Mouse (Mus musculus): ENCODE data around the gene Washc3.

Washc3 gene

DNA sequence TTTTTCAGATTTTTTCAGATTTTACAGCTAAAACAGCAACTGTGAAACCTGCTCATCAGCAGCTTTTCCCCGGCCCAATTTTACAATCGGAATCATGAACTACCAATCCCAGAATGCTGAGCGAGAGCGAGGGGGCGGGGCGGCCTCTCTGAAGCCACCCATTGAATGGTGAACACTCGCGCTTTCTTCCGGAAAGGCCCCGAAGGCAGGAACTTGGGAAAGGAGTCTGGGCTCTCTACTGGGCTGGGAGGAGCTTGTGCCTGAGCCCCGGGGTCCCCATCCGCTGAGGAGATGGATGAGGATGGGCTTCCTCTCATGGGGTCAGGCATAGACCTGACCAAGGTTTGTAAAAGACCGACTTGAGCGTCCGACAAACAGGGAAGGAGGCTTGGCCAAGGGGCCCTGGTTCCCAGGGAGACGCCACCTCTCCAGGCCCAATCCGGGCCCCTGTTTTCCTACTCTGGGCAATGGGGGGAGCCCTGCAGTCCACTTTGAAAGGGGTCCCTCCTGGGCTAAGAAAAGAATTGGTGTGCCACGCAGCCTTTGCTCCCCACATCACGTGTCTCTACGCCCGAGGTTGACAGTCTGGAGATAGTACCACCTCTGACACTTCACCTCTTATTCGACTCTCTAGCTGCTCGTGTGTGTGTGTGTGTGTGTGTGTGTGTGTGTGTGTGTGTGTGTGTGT is at the start of gene Washc3:
TSS of gene Washc3 (plus strand) at position 143 of the 688 bp plus-strand sequence.
- peak; percentile 85 for DNase-seq (ENCODE audit: extremely low spot score, low spot score)

- DNase-seq (ENCODE audit: extremely low spot score, low spot score) = no peak
These were observed 49.2 kb upstream of the Washc3 start for GRCm38 (mm10) chr10:88151658-88152057.

DNA sequence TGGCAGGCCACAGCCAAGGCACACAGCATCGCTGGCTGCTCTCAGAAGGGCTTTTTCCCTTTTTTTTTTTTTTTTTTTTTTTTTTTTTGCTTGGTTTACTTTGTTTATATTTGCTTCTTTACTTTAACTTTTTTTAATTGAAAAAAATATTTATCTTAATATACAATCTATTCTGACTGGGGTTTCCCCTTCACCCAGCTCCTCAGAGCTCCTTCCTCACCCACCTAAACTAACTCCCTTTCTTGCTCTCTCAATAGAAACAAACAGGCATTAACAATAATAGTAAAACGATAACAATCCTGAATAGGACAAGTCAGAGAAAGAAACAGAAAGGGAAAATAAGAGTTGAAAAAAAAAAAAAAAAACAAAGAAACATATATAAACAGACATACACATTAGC is 38.8 kb upstream of the Washc3 start:
- DNase-seq (ENCODE audit: extremely low spot score, low spot score) = no peak

- DNase-seq (ENCODE audit: extremely low spot score, low spot score) = no peak
These were observed 38.2 kb upstream of the Washc3 start for GRCm38 (mm10) chr10:88162676-88163075.

GRCm38 (mm10) chr10:88166158-88166557 is 34.7 kb upstream of the Washc3 start:
- no peak for DNase-seq (ENCODE audit: extremely low spot score, low spot score)

- no peak for DNase-seq (ENCODE audit: extremely low spot score, low spot score)
These were observed 33.3 kb upstream of the Washc3 start for GRCm38 (mm10) chr10:88167438-88168077.

- DNase-seq (ENCODE audit: extremely low spot score, low spot score) = no peak
These were observed 352 bp upstream of the Washc3 start for GRCm38 (mm10) chr10:88200541-88200940.

DNA sequence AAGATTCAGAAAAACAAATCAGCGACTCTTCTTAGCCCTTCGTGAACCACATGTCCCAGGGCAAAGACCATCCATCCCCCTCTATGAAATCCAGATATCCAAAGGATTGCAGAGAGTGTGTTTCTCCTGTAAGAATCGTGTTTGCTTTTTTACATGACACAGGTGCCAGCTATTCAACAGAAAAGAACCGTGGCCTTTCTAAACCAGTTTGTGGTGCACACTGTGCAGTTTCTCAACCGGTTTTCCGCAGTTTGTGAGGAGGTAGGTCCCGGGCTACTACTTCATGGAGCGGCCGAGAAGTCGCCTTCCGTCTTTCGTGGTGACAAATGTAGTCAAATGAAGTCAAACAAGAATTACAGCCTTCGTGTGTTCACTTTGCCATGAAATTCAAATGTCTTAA is 757 bp downstream of the Washc3 start:
- DNase-seq (ENCODE audit: extremely low spot score, low spot score) = peak; percentile 16

DNA sequence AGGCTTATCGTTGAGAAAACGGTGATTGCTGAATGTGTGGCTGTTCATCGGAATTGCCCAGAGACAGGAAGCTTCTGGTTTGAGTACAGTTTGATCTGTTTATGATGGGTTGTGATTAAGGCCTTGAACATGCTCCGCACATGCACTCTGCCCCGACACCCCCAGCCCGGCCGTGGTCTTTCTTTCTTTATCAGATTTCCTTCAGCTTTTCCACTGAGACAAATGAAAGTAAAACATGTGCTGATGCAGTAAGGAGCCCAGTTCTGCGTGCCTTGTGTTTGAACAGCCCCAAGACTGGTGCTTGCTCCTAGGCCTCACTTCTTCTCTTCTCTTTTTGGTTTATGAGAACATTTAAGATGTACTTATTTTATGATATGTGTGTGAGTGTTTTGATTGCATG is 1.7 kb downstream of the Washc3 start:
- DNase-seq (ENCODE audit: extremely low spot score, low spot score) = no peak

DNA sequence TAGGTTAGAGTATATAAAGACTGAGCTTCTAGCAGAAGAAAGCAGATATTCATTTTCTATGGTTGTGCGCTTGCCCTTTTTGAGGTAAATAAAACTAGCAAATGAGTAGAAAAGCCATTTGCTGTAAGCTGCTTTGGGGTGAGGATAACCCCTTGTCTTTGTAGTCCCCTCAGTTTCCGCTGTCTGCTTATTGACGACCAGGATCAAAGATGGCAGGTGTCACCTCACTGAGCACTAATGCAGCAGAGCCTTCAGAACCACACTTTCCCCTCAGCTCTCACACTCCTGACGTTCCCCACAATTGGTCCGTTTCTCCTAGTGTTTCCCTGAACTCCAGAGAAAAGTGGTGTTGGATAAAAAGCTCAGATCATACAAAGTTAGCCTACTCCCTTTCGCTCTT is 2.3 kb downstream of the Washc3 start:
- no peak for DNase-seq (ENCODE audit: extremely low spot score, low spot score)

GRCm38 (mm10) chr10:88212644-88213043 is 11.8 kb downstream of the Washc3 start:
- DNase-seq (ENCODE audit: extremely low spot score, low spot score) = no peak

DNA sequence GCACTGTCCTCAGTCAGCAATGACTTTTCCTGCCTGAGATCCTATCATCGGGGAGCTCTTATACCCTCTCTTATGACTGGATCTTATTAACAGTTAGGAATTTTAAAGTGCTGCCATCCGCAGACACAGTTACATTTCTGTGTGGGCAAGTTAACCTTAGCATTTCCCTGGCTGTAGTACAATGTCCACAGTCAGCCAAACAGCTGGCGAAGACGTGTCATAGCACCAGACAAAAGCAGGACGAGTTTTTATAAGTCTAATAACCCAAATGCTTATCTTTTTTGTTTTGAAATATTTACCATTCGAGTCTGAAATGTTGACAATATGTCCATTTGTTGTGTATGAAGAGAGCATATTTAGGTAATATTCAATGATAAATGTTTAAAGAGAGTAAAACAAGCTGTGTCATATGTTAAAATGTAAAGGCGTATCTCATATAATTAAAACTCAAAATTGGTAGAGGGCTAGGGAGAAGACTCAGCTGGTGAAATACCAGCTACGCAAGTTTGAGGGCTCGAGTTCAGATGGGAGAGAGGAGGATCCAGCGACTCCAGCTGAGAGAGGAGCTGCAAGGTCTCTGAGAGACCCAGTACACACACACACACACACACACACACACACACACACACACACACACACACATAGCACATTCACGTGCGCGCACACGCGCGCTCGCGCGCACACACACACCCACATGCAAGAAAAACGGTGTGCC is 14.1 kb downstream of the Washc3 start:
- no peak for DNase-seq (ENCODE audit: extremely low spot score, low spot score)

- DNase-seq (ENCODE audit: extremely low spot score, low spot score) = no peak
These were observed 17.3 kb downstream of the Washc3 start for GRCm38 (mm10) chr10:88218161-88218560.

GRCm38 (mm10) chr10:88221718-88222117 is 20.8 kb downstream of the Washc3 start:
- no peak for DNase-seq (ENCODE audit: extremely low spot score, low spot score)

DNA sequence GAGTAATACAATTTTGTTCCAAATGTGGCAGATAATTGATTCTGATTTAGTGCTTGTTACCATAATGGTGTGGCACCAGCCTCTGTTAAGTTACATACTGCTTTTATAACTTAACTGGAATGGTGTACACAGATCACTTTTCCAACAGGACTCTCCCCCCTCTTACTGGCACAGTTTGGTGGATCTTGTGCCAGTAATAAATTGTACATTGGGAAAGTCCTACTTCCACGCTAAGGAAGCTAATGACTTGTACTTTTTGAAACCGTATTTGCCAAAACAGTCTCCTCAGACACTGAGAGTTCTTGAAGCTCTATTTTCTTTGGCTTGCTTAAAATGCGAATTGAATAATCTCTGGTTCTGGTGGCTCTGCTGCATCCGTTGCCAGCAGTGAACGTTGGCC is 24.5 kb downstream of the Washc3 start:
- no peak for DNase-seq (ENCODE audit: extremely low spot score, low spot score)

- DNase-seq (ENCODE audit: extremely low spot score, low spot score) = no peak
These were observed 27.1 kb downstream of the Washc3 start for GRCm38 (mm10) chr10:88227962-88228361.

- DNase-seq (ENCODE audit: extremely low spot score, low spot score) = no peak
These were observed 27.7 kb downstream of the Washc3 start for GRCm38 (mm10) chr10:88228521-88229017.

- no peak for DNase-seq (ENCODE audit: extremely low spot score, low spot score)
These were observed 30.8 kb downstream of the Washc3 start for GRCm38 (mm10) chr10:88231671-88232070.

DNA sequence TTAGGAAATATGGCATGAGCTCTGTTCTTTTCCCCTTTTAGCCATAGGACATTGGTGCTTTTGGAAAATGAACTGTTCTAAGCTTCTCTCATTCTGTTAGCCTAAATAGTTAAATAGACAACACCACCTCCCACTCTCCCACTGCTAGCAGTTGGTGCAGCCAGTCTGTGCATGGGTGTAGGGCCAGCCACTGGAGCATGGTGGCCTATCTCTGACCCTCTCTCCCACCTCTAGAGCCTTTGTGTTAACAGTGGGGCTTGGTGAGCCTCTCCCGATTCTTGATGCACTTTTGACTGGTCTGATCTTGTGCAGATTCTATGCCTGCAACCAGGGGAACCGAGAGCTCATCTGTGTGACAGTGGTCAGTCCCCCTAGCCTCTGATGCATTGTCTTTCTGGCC is 31.9 kb downstream of the Washc3 start:
- no peak for DNase-seq (ENCODE audit: extremely low spot score, low spot score)

DNA sequence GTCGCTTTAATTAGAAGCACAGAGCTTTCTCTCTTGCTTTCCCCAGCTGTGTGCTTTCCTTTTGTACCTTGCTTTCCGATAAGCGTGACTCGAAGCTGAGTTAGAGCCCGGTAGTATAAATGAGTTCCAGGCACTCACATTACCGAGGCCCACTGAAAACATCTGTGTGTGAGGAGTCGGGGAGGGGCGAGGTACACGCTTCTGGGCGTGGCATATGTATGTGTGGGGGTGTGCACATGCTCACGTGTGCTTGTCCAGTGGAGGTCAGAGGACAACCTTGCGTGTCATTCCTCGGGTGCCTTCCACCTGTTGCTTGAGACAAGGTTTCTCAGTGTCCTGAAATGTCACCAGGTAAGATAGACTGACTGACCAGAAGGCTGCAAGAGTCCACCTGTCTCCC is 43.8 kb downstream of the Washc3 start:
- DNase-seq (ENCODE audit: extremely low spot score, low spot score) = no peak

DNA sequence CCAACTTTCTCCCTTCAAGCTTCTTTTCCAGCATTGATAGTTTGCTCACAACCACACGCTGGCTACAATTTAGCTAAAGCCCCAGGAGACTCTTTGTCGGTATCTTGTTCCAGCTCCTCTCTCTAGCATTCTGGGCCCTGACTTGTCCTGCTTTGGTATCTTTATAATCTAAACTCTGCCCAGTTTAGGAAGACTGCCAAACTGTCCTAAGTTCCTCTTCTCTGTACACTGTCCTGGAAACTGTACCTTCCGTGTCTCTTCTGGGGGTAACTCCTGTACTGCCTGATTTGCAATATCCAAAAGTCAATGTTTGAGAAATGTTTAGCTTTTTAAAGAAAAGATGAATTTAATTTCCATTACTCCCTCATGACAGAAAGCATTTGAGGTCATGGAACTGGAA is 49.4 kb downstream of the Washc3 start:
- no peak for DNase-seq (ENCODE audit: extremely low spot score, low spot score)

DNA sequence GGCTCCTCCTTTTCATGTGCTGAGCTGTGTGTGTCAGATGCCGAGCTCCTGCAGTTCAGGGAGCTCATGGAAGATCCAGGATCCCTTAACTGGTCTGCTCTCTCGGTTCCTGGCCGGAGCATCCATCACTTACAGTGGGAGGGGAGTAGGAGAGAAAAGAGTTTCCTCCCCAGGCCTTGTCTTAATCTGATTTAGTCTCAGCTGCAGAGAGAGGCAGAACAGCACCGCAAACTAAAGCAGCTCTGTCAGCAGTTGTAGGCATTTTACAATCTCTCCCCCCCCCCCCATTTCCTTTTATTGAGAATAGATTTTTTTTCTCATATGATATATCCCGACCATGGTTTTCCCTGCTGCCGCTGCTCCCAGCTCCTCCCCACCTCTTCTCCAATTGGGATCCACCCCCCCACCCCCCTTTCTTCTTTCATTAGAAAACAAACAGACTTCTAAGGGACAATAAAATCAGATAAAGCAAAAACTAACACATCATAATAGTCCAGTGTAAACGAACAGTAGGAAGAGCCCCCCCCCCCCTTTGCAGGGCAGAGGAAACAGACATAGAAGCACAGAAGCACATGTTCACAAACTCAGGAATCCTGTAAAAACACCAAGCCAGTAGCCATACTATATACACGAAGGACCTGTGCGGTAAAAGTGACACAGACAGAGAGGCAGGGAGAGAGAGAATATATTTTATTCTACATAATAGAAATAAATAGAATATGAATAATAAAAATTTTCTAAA is 51.4 kb downstream of the Washc3 start:
- no peak for DNase-seq (ENCODE audit: extremely low spot score, low spot score)
